In the genomic region with DNA sequence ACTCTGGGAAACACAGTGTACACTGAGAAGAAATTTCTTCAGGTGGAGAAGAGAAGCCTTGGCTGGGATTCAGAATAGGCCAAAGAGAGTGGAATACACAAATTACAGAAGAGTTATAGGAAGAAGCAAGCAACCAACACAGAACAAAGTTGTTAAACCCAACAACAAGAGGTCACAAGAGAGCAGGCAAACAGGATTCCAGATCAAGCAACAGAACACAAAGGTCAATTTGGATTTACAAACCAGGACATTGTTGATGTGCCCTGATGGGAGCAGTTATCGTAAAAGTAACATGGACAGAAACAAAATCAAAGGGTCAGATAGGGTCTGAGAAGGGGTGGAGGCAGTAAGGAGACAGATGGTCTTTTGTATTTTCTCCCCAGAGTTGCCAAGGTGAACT, we compare ENCODE assay signal across 20 mouse cellular contexts. TPM values are rescaled to one million over a fixed set of nuclear protein-coding genes. Genes with fewer than 3 reads are reported as not detected.
"Had no signal": no experiment of that assay in that cellular context is flagged by ENCODE, and none has a peak within 500 bp of the region (broad histone marks: within the 10 kb centered on the region; RNA-seq: fewer than 3 reads in every experiment).

No protein-coding gene starts in this region.

- H3K27ac ChIP-seq: lung, embryonic 15.5 days; macrophage; midbrain, embryonic 13.5 days; midbrain, embryonic 15.5 days; neural tube, embryonic 12.5 days; stomach, embryonic 15.5 days; stomach, postnatal 0 days had no signal

- H3K36me3 ChIP-seq: lung, embryonic 15.5 days; midbrain, embryonic 13.5 days; midbrain, embryonic 15.5 days; neural tube, embryonic 12.5 days; stomach, embryonic 15.5 days had no signal

- ATAC-seq: lung, postnatal 0 days; midbrain, embryonic 13.5 days; midbrain, embryonic 15.5 days had no signal

- H3K4me2 ChIP-seq: lung, embryonic 15.5 days; midbrain, embryonic 11.5 days; midbrain, embryonic 13.5 days; midbrain, embryonic 15.5 days; neural tube, embryonic 12.5 days; stomach, embryonic 15.5 days had no signal

- H3K4me3 ChIP-seq: lung, embryonic 15.5 days; megakaryocyte, embryonic 14.5 days; midbrain, embryonic 13.5 days; midbrain, embryonic 15.5 days; neural tube, embryonic 12.5 days; stomach, embryonic 15.5 days had no signal

- H3K27me3 ChIP-seq: lung, embryonic 15.5 days; megakaryocyte, embryonic 14.5 days; midbrain, embryonic 13.5 days; midbrain, embryonic 15.5 days; neural tube, embryonic 12.5 days; stomach, embryonic 15.5 days had no signal

- DNase-seq: lung, adult 2 months; lung, postnatal 14 days; lung, postnatal 36 days; right cerebral cortex, postnatal 14 days; thymus, adult 18-20 months; thymus, postnatal 25 days; thymus, postnatal 4 days had no signal

- H3K9ac ChIP-seq: lung, embryonic 15.5 days; midbrain, embryonic 13.5 days; midbrain, embryonic 15.5 days; neural tube, embryonic 12.5 days; stomach, embryonic 15.5 days had no signal

- H3K9me3 ChIP-seq: lung, embryonic 15.5 days; megakaryocyte, embryonic 14.5 days; midbrain, embryonic 13.5 days; midbrain, embryonic 15.5 days; neural tube, embryonic 12.5 days; stomach, embryonic 15.5 days had no signal

RNA-seq across cellular contexts. Expression of a gene that starts 45.6 kb away (rescaled TPM):
- total RNA-seq: megakaryocyte progenitor cell, adult 5-6 weeks; monocyte, adult 5-6 weeks; neutrophil, adult 5-6 weeks had no signal
- polyA plus RNA-seq: macrophage had no signal
